Mouse (Mus musculus): ENCODE measurements around the gene Jph4. TPM values are rescaled to one million over a fixed set of nuclear protein-coding genes. Genes with fewer than 3 reads are reported as not detected.
A peak's percentile ranks its signal among the peaks of the same experiment; 100 is the strongest.

Jph4 gene
- polyA plus RNA-seq, 1 experiment from 2014 or later, result not detected

GRCm38 (mm10) chr14:55094704-55095231 lies 22.0 kb downstream of the Jph4 start, which contains the start of gene Thtpa:
Thtpa (plus strand) TSS chr14:55094784.
- Histone ChIP-seq H3K4me3 (ENCODE audit: inconsistent target) (peak within 1 kb of the TSS; percentile 78), H3K36me3 (ENCODE audit: inconsistent target) (peaks cover 18% of the 10 kb centered on the region), H3K79me2 (ENCODE audit: inconsistent target) (no peaks in the 10 kb centered on the region), H3K27ac (peak within 1 kb of the TSS; percentile 70)
- 1% methylated on average over 30 of the region's 30 CpGs for WGBS (ENCODE audit: missing documents)

GRCm38 (mm10) chr14:55093927-55094326 lies 22.8 kb downstream of the Jph4 start:
- Histone ChIP-seq H3K36me3 (ENCODE audit: inconsistent target) (peaks cover 9% of the 10 kb centered on the region), H3K4me3 (ENCODE audit: inconsistent target) (no peak overlapping the region), H3K79me2 (ENCODE audit: inconsistent target) (no peaks in the 10 kb centered on the region), H3K27ac (no peak overlapping the region)
- WGBS (ENCODE audit: missing documents), result 66% methylated on average over 6 of the region's 6 CpGs

DNA sequence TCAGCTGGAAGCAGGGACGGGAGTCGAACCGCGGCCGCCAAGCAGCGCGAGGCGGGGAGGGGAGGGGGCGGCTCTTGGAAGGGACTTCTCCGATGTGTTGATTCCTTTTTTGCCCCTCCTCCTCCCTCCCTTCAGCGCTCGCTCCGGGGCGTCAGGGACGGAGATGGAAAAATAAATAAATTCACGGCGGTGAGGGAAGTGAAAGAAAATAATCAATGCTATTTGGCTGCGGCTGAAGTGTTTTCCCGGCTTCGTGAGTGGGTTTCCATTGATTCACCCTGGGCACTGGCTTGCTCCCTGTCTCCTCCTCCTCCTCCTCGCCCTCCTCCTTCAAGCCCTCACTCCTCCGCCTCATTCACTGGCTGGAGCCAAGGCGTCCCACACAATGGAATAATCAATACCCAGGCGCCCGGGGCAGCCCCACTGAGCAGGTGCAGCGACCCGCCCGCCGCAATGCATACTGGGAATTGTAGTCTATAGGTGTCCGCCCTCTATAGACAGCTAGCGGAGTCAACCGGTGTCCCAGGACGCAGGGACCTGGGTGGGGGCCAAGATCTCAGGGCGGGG lies 24.6 kb downstream of the Jph4 start, which contains the start of gene Zfhx2:
TSS of gene Zfhx2 (minus strand) at position 314 of the 567 bp plus-strand sequence.
- H3K27ac ChIP-seq, result peak within 1 kb of the TSS; percentile 14; the same call in 1 of the 2 replicates
- H3K4me3 ChIP-seq (ENCODE audit: inconsistent target), result peak within 1 kb of the TSS; percentile 82
- WGBS (ENCODE audit: missing documents), result under 1% methylated on average over 33 of the region's 34 CpGs
- no peaks in the 10 kb centered on the region for H3K36me3 ChIP-seq (ENCODE audit: inconsistent target)
- no peaks in the 10 kb centered on the region for H3K79me2 ChIP-seq (ENCODE audit: inconsistent target)

DNA sequence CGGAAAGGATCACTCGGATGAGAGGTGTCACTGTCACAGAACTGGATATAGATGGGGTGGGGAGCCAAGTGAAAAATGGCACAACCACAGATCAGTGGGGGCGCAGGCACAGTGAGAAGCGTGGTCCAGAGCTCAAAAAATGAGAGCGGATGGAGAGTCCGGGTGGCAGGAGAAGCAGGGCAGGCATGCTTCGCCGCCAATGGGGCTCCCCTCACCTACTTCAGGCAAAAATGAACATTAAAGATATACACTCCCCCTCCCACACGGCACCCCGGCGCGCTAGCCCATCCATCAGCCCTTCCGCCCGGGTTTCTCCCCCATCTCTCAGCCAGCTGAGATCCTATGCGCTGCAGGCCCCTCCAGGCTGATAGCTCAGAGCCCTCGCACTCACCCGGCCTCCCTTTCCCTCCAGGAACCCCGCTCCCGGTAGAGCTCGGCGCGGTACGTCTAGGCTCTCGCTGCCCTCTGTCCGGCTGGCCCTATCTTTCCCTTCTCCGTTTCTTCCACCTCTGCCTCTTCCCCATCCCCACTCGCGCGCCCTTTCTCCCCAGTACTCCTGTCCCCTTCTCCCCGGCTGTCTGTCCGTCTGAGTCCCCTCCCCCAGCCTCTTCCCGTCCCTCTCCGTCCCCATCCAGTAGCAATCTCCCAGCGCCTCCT lies 25.4 kb downstream of the Jph4 start:
- peak overlapping the region; percentile 14; the same call in 1 of the 2 replicates for H3K27ac ChIP-seq
- 20% methylated on average over 26 of the region's 34 CpGs for WGBS (ENCODE audit: missing documents)

GRCm38 (mm10) chr14:55089199-55089947 lies 27.4 kb downstream of the Jph4 start:
- WGBS (ENCODE audit: missing documents), result 77% methylated on average over 13 of the region's 13 CpGs

More for the DNA sequence above, 25.4 kb downstream of the Jph4 start:
- Histone ChIP-seq H3K79me2 (ENCODE audit: inconsistent target) (no peaks in the 10 kb centered on the region), H3K4me3 (ENCODE audit: inconsistent target) (peak overlapping the region; percentile 82), H3K36me3 (ENCODE audit: inconsistent target) (no peaks in the 10 kb centered on the region)

GRCm38 (mm10) chr14:55086009-55086514 lies 30.7 kb downstream of the Jph4 start:
- Histone ChIP-seq H3K36me3 (ENCODE audit: inconsistent target) (no peaks in the 10 kb centered on the region), H3K4me3 (ENCODE audit: inconsistent target) (no peak overlapping the region), H3K27ac (no peak overlapping the region), H3K79me2 (ENCODE audit: inconsistent target) (no peaks in the 10 kb centered on the region)
- 94% methylated on average over 6 of the region's 6 CpGs for WGBS (ENCODE audit: missing documents)

More at GRCm38 (mm10) chr14:55089199-55089947, 27.4 kb downstream of the Jph4 start:
- Histone ChIP-seq H3K79me2 (ENCODE audit: inconsistent target) (no peaks in the 10 kb centered on the region), H3K36me3 (ENCODE audit: inconsistent target) (no peaks in the 10 kb centered on the region), H3K4me3 (ENCODE audit: inconsistent target) (no peak overlapping the region), H3K27ac (no peak overlapping the region)

GRCm38 (mm10) chr14:55085324-55086008 lies 31.3 kb downstream of the Jph4 start:
- no peaks in the 10 kb centered on the region for H3K36me3 ChIP-seq (ENCODE audit: inconsistent target)
- no peaks in the 10 kb centered on the region for H3K79me2 ChIP-seq (ENCODE audit: inconsistent target)
- 93% methylated on average over 7 of the region's 9 CpGs for WGBS (ENCODE audit: missing documents)
- H3K4me3 ChIP-seq (ENCODE audit: inconsistent target), result no peak overlapping the region
- no peak overlapping the region for H3K27ac ChIP-seq

- Histone ChIP-seq H3K36me3 (ENCODE audit: inconsistent target) (no peaks in the 10 kb centered on the region), H3K79me2 (ENCODE audit: inconsistent target) (no peaks in the 10 kb centered on the region), H3K4me3 (ENCODE audit: inconsistent target) (no peak overlapping the region), H3K27ac (no peak overlapping the region)
- 94% methylated on average over 6 of the region's 6 CpGs for WGBS (ENCODE audit: missing documents)
These were observed 33.3 kb downstream of the Jph4 start for GRCm38 (mm10) chr14:55083481-55083880.

DNA sequence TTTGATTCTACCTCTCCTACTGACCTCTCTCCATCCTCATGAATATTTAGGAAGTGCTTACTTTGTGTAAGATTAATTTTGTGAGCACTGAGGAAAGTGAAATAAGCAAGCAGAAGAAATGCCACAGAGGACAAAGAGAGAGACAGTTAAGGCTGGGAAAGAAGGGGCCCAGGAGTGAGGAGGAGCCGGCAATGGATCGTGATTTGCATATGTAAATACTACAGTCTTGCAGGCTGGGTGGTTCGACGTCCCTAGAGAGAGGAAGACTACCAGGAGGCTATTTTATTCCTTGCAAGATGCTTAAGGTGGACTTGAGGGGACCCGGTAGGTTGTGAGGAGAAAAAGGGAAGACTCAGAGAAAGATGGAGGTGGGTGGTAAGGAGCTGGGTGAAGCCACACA lies 35.6 kb downstream of the Jph4 start:
- Histone ChIP-seq H3K27ac (no peak overlapping the region), H3K36me3 (ENCODE audit: inconsistent target) (no peaks in the 10 kb centered on the region), H3K79me2 (ENCODE audit: inconsistent target) (no peaks in the 10 kb centered on the region), H3K4me3 (ENCODE audit: inconsistent target) (no peak overlapping the region)
- 87% methylated on average over 5 of the region's 5 CpGs for WGBS (ENCODE audit: missing documents)

GRCm38 (mm10) chr14:55079214-55079970 lies 37.3 kb downstream of the Jph4 start:
- 43% methylated on average over 8 of the region's 8 CpGs for WGBS (ENCODE audit: missing documents)
- Histone ChIP-seq H3K4me3 (ENCODE audit: inconsistent target) (no peak overlapping the region), H3K36me3 (ENCODE audit: inconsistent target) (no peaks in the 10 kb centered on the region), H3K27ac (no peak overlapping the region), H3K79me2 (ENCODE audit: inconsistent target) (no peaks in the 10 kb centered on the region)

DNA sequence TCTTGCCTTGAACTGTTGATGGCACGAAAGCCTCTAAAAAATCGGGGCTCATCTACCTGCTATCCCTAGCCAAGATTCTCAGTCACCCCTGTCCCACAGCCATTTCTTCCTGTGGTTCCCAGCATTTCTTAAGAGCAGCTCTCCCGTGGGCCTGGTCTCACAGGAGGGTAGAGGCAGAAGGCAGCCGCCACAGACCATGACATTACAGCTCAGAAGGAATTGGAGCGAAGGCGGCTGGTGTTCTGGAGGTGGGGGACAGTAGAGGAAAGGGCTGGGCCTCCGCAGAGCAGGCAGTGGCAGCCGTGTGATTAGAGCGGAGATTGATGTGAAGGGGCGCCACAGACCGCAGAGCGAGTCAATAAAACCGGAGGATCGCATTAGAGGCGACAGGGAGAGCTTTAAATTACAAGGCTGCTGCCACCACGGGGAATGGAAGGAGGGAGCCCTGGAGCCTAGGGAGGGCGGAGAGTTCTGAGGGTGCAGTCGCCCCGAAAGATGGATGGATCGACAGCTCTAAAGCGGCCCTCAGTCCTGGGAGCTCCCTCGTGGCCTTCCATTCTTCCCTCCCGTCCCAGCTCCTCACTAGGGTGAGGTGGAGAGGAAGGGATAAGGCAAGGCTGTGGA lies 38.3 kb downstream of the Jph4 start:
- H3K36me3 ChIP-seq (ENCODE audit: inconsistent target), result no peaks in the 10 kb centered on the region
- 40% methylated on average over 23 of the region's 23 CpGs for WGBS (ENCODE audit: missing documents)
- H3K4me3 ChIP-seq (ENCODE audit: inconsistent target), result no peak overlapping the region
- no peaks in the 10 kb centered on the region for H3K79me2 ChIP-seq (ENCODE audit: inconsistent target)
- H3K27ac ChIP-seq, result no peak overlapping the region

GRCm38 (mm10) chr14:55077481-55078365 lies 39.0 kb downstream of the Jph4 start:
- no peak overlapping the region for H3K4me3 ChIP-seq (ENCODE audit: inconsistent target)
- H3K36me3 ChIP-seq (ENCODE audit: inconsistent target), result no peaks in the 10 kb centered on the region
- no peak overlapping the region for H3K27ac ChIP-seq
- WGBS (ENCODE audit: missing documents), result 75% methylated on average over 15 of the region's 15 CpGs
- no peaks in the 10 kb centered on the region for H3K79me2 ChIP-seq (ENCODE audit: inconsistent target)
